Mouse (Mus musculus) right cerebral cortex, adult 2 months (tissue): Measurements from ENCODE around the gene Gna15.

Experiments
- DNase-seq, 2 experiments: peaks; one replicate each; pipeline ENCODE4 v3.0.0; 2021 to 2022; ENCODE audit warnings: low spot score in 2 of 2

The Gna15 gene

DNA sequence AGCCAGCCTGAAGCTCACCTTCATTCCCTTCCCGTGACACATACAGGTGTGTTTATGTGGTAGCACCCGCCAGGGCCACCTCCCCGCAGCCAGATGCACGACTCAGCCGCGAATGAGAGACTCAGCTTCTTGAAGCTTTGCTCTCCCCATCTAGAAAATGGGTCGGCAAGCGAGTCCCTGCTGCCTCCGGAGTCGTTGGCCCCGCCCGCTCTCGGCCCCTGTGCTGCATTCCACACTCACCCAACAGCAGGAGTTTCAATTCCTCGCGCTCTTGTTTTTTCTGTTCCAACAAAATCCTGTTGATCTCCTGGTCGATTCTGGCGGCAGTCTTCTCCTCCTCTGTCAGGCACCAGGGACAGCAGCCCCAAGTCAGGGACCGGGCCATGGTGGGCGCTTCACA lies 455 bp downstream of the Gna15 start:
- DNase-seq: no peak

DNA sequence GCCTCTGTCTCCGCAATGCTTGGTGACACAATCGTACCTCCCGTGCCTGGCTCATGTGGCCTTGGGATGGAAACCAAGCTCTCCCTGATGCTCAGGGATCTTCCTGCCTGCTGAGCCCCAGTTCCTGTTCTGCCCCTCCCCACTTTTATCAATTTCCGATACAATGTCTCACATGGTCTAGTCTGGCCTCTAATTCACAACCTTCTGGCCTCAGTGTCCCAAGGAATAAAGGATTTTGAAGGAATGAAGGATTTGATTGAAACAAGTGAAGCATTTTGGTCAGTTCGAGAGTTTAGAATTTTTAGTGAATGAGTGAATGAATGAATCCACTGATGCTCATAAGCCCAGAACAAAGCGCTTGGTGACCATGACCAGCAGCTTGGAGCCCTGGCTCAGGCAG lies 883 bp downstream of the Gna15 start:
- DNase-seq: no peak

DNA sequence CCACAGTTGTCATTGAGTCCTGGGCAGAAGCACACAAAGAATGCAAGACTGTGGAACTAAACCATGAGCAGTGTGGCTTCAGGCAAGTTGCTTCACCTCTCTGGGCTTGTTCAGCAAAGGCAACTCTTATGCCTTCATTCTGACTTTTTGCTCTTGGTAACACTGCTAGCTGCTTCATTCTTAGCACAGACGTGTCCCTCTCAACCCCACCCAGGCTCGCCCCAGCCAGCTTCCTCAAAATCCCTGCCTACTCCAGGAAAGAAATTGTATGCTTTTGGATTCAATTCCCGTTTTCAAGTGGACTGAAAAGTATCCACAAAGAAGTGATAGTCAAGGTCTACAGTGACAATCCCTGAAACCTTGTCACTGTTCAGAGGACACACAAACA lies 4.1 kb downstream of the Gna15 start:
- no peak for DNase-seq

DNA sequence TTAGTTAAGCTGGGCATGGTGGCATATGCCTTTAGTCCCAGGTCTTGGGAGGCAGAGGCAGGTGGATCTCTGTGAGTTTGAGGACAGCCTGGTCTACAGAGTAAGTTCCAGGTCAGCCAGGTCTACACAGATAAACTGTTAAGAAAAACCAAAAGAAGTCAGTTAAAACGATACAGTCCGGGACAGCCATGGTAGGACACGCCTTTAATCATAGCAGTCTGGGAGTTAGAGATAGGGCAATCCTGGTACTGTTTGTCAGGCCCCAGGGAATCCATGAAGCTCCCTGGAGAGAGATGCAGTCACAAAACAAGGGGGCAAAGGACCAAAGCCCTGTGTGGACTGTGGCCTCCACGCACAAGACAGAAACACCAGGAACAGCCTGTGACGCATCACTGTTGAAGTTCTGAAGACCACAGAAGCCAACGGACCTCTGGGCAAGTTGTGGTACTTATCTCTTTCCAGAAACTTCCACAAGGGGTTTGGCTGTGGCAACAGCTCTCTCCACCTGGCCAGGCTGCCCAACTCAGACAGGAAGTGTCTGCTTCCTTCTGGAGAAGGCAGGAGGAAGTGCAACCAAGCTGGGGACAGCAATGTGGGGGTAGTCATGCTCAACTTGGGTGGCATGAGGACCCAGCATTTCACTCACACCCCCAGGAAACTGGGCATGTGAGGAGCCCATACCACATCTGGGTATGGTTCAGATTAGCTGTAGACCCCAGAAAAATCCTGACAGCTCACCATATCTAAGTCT lies 4.6 kb downstream of the Gna15 start:
- no peak for DNase-seq

DNA sequence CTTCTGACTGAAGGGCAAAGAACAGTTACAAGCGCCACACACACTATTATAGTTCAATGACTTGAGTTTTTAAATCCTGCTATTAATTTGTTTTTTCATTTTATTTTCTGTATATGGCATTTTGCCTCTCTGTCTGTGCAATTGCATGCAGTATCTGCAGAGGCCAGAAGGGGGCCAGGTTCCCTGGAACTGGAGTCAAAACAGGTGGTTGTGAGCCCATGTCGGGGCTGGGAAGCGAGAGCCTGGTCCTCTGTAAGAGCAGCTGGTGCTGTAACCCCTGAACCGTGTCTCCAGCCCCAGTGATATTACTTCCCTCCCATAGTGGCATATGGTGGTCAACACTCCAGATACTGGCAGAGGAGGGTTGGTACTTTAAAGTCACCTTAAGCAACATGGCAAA lies 5.5 kb downstream of the Gna15 start:
- DNase-seq: peak; percentile 58 to 61

DNA sequence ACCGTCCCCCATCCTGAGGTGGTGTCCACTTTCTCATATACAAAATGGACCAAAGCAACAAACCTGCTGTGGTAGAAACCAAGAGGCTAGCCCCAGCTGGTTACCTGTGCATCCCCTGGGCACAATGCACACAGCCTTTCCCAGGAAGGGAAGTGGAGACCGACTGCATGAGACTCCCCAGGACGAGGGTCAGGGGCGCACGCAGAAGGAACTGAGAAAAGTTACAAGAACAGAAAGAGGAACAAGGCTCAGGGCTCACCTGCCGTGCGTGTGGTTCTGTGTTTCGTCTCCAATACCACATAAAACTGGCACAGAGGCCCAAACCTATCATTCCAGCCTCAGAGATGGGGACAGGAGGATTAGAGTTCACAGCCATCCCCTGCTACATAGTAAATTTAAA lies 6.8 kb downstream of the Gna15 start:
- DNase-seq: no peak

DNA sequence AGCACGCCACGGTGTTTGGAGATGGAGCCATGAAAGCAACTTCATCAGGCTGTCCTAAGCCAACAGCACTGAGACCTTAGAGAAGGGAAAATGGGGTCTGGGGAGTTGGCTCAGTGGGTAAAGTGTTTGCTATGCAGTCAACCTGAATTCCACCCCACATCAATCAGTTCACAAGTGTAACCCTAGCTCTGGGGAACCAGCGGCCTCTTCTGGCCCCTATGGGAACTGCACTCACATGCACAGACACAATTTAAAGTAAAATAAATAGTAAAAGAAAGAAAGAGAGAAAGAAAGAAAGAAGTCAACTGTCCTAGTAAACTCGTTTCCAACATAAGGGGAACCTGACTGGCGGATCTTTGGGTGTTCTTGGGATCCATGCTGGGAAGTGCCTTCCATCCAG lies 10.2 kb downstream of the Gna15 start:
- DNase-seq: no peak

DNA sequence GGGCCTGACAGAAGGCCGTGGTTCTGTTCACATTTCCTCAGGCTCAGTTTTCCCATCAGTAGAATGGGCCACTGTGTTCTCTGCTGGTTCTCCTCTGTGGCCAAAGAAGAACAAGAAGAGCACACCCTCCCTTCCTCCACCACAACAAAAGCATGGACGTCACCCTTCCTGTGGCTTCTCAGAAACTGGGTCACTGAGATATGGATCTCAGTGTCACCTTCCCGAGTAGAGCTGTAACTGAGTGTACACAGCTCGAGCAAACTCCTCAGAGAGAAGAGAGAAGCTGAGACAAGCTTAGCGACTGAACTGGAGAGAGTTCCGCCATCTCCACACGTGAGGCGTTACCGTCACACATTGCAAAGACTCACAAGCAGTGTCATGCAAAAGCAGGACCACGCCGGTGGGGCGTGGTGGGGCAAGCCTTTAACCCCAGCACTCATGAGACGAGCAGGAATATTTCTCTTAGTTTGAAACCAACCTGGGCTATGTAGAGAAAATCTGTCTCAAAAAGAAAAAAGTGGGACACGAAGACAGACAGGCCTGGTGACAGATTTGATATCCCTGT lies 13.7 kb downstream of the Gna15 start:
- DNase-seq: no peak

DNA sequence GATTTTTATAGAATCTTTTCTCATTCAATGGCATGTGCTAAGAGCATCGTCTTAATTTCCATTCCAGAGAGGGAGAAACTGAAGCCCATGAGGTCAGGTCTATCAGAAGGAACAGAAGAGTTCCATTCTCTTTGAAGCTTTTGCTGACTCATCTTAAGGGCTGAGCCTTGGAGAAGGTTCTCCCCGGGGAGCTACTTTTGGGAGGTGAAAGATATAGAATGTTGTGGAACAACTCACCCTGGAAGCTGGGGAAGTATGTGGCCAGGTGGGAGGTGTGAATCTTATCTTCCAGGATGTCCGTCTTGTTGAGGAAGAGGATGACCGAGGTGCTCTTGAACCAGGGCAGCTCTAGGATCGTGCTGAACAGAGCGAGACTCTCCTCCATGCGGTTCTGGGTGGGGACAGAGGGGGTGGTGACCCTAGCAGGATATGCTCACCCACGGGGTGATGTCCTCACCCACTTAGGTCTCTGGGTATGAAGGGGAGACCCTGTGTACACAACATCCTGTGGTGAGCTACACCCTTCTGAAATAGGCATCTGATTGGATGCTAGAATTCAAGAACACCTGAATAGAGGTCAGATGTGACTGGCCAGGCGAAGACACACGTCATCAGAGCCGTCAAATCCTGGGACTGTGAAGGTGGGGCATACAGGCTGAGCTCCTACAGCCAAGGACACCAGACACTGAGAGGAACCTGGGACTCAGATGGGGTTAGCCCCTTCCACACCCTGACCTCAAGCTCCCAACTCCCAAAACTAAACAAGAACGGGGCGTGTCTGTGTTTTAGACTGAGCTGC lies 16.1 kb downstream of the Gna15 start:
- DNase-seq: no peak

DNA sequence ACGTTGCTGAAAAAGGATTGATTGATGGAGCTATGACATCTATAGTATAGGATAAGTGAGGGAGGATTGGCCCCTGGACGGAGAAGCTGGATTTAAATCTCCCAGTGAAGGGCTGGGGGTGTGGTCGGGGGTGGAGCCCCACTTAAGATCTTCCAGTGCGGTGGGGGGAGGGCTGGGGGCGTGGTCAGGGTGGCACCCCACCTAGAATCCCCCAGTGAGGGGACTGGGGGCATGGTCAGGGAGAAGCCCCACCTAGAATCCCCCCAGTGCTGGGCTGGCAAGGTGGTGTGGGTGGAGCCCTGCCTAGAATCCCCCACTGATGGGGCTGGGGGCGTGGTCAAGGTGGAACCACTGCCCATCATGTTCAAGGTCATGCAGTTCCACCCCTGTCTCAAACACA lies 16.9 kb downstream of the Gna15 start:
- DNase-seq: no peak

DNA sequence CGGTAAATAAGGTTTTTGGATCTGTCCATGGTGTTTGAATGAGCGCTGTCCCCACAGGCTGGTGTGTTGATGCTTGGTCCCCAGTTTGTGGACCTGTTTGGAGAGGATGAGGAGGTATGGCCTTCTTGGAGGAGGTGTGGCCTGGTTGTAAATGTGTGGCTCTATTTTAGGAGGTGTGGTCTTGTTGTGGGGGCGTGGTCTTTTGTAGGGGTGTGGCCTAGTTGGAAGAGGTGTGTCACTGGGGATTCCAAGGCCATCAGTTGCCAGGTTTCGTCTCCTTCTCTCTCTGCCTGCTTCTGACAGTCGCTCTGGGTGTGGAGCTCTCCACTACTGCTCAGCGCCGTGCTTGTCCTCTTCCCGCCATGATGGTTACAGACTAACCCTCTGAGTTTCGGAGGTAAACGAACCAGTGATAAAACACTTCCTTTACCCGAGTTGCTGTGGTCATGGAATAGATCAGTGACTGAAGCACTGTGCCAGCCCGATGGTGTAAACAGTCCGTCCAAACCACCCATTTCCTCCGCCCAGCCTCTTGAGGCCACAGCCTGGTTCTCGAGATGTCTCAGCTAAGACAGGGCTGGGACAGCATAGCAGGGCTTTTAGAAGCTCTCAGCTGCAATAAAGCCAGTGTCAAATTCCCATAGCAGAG lies 18.9 kb downstream of the Gna15 start:
- DNase-seq: no peak

DNA sequence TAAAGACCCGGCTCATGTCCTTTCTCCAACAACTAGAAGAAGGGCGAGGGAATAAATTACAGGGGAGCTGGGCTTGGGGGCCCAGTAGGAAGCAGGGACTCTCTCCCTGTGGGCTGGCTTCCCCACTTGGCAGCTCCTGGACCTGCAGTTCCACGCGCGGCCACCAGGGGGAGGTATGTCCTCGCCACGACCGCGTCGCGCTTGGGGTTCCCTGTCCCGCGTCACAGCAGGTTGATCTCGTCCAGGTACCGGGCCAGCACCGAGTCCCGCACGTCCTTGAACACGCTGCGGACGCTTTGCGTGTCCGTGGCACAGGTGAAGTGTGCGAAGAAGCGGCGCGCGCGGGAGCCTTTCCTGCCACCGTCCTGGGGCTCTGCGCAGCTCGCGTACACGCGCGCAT lies 21.4 kb downstream of the Gna15 start:
- peak; percentile 91 to 94 for DNase-seq

DNA sequence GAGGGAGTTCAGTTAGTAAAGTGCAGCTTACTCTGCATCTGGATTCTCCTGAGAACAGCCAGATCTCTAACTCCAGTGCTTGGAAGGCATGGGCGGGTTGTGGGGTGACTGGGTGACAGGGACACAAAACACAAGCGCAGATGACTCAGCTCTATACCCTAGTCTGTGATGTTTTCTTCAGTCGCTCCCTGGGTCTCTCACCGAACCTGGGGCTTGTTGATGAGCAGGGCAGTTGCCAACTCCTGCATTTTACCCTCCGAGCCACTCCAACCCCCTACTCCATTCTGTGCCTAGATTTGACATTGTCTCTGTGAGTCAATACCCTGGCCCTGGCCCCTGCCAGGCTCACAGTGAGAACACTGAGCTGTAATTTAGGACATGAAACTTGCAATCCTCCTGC lies 22.2 kb downstream of the Gna15 start:
- no peak for DNase-seq

DNA sequence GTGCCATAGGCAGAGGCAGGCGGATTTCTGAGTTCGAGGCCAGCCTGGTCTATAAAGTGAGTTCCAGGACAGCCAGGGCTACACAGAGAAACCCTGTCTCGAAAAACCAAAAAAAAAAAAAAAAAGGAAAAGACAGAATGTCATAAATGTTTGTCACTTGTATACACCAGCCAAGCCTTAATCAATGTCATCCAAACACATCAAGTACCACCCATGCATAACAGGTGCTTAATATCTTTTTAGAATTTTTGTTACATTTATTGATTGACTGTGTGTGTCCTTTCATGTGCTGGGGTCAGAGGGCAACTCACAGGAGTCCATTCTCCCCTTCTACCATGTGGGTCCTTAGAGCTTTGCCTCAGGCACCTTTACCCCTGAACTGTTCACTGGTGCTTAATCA lies 24.0 kb downstream of the Gna15 start, which contains the start of gene S1pr4:
TSS of gene S1pr4 (minus strand) at position 101 of the 400 bp plus-strand sequence.
- DNase-seq: no peak

DNA sequence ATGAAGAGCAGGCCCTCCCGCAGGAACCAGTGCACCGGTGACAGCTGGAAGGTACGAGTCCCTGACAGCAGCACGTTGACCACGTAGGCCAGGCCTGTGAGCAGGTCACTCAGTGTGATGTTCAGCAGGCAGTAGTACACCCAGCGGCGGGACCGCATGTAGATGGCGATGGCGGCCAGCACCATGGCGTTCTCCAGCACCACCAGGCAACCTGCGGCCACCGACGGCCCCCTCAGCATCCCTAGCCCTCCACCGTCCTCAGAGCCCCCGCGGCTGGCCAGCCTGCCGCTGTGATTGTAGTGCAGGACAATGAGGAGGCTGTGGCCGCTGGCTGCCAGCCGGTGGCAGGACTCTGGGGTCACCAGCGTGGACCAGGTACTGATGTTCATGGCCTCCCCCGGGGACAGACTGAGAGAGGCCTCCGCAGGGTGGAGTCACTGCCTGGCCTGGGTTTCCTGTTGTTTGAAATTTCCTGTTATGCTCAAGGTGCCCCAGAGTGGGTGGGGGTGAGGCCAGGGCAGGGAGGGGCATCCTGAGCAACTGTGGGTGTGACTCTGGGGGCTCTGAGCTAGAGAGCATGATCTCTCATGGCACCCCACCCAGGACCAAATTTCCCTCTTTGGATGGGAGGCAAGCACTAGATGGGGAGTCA lies 24.6 kb downstream of the Gna15 start:
- DNase-seq: no peak

DNA sequence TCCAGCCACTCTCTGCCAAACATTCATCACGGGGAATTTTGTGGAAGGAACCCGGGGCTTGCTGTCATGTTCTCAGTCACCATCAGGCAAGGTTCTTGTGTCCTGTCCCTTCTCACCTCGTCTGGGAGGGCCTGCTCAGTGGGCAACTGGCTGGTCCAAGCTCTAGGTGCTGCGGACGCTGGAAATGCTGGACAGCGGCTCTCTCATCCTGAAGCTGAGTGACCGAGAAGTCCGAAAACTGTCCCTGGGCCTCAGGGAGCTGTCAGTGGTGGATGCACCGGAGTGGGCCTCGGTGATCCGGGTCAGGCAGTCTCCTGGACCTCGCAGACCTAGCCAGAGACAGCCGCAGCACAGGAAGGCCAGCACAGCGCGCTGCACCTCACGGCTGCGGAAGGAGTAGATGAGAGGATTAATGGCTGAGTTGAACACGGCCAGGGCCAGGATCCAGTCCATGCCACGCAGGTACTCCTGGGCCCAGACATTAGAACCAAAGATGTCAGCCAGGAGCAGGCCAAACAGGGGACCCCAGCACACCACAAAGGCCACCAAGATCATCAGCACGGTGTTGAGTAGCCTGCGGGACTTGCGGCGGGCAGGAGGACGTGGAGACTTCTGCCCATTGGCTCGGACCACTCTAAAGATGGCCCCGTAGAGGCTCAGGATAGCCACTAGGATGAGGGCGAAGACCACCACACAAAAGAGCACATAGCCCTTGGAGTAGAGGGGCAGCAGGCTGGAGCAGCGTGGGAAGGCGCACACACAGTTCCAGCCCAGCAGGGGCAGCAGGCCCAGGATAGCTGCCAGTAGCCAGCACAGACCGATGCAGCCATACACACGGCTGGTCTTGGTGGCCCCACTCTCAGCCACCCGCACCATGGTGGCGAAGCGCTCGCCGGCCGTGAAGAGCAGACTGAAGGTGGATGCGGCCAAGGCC lies 25.4 kb downstream of the Gna15 start:
- no peak for DNase-seq

DNA sequence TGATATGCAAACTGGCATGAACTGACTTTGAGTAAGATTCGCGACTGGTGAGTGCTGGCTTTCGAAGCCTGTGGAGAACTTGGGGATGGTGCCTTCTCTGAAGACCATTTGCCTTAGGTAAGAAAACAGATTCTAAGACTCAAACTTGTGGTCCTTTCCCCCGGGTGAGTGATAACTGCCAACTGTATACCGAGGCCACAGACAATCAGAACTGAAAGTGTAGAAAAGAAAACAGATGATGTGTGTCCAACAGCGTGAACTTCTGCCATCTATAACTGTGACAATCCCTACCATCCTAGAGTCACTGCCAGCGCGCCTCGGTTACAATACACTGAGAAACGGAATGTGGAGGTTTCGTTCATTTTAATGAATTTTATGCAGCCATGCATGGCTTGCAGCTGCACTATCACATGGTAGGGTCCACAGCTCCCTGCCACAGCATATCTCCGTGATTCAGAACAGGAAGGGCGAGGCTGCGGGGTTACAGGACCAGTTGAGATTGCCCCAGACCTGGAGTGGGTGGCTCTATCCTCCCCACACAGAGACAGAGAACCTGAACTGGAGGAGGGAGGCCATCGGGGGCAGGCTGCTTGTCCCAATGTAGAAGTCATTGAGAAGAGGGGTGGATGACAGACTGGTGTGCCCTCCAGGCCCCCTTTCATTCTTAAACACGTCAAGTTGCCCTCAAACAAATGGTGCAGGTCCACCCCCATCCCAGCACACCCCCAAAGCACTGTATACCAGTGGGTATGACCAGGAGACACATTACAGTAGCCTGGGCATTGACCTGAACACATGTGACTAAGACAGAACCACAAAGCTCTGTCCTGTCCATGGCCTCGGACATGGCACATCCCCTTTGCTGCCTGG lies 26.4 kb downstream of the Gna15 start:
- DNase-seq: peak in 1 of 2 experiments; percentile 2

DNA sequence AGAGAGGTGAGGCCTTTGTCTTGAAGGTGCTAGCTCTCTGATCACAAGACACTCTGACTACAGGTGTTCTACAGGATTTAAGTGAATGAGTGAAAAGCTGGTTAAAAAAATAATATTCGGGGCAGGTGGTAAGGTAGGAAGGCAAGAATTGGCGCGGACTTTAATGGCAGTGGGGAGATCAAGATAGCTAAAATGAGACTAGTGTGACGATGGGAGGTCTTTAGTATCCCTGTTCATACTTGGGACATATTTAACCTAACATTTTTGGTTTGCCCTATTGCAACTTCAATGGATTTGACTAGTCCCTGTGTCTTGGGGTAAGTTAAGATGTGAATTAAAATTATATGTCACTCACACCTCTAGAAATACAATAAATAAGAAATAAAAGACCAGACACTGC lies 27.1 kb downstream of the Gna15 start:
- no peak for DNase-seq

DNA sequence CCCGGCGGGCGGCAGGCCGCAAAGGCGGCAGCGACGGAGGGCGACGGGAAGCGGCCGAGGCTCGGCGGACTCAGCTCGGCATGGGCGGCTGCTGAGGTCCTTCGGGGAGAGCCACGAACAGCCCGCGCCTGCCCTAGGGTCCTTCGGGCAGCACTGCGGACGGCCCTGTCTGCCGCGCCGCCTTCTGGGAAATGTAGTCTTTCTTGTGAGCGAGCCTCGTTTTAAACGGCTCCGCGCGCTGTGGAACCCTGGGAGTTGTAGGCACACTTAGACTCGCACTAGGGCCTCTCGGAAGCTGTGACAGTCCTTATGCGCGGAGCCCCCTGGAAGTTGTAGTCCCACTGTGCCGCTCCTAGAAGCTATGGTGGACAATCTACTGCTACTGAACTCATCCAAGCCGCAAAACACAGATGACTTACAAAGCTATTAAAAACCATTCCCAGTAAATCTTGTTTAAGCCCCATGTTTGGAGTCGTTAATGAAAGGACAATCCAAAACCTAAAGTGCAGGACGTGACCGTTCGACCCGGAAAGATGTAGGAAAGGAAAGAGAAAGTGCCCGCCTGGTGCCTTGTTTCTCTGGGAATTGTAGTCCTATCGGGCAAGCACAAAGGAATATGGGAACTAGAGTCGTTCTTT lies 27.6 kb downstream of the Gna15 start, which contains the start of gene Ncln:
TSS of gene Ncln (minus strand) at position 129 of the 638 bp plus-strand sequence.
- peak; percentile 99 to 100 for DNase-seq
